Mouse (Mus musculus) heart, adult 2 months (tissue): ENCODE data around the gene Vps8.

Source experiments
- CTCF ChIP-seq: fragments of 200-600 bp; IDR thresholded peaks from 2 replicates; pipeline ENCODE4 v1.8.1; 2022; ENCODE audit warnings: antibody characterized with exemption, mild to moderate bottlenecking, moderate library complexity
- POLR2A ChIP-seq: fragments of 200-500 bp; IDR thresholded peaks from 2 replicates; pipeline ENCODE4 v1.6.1; 2011; ENCODE audit warnings: mild to moderate bottlenecking, low read depth, low read length, control low read depth; ENCODE audit not compliant: insufficient read depth

- TF ChIP-seq CTCF (no peak), POLR2A (no peak)
These were observed 232.4 kb downstream of the Vps8 start for GRCm38 (mm10) chr16:21655291-21655690.
